Mouse (Mus musculus) G1E (cell line): ENCODE data around the gene Vkorc1. TPM values are rescaled to one million over a fixed set of nuclear protein-coding genes. Genes with fewer than 3 reads are reported as not detected.

Source experiments
- ATAC-seq: 2 replicates; pipeline ENCODE4 v1.8.0; 2016; ENCODE audit warnings: mild to moderate bottlenecking; ENCODE audit not compliant: insufficient number of reproducible peaks, poor library complexity, low FRiP score, severe bottlenecking; ENCODE audit errors: extremely low read depth
- DNase-seq: peaks from one replicate; pipeline ENCODE4 v3.0.0; 2012; ENCODE audit warnings: low spot score
- H3K27me3 ChIP-seq: 2 replicates; pipeline ENCODE4 v1.6.1; 2012; ENCODE audit warnings: mild to moderate bottlenecking, low read length, inconsistent platforms; ENCODE audit not compliant: insufficient read depth
- H3K36me3 ChIP-seq: replicated peaks from 2 replicates; pipeline ENCODE3; 2012; ENCODE audit warnings: mild to moderate bottlenecking, inconsistent platforms
- H3K4me1 ChIP-seq: 2 replicates; pipeline ENCODE4 v1.6.1; 2012; ENCODE audit warnings: low read depth, low read length, inconsistent platforms, mixed read lengths; ENCODE audit not compliant: insufficient read depth
- H3K4me3 ChIP-seq: 2 replicates; pipeline ENCODE4 v1.5.1; 2012; ENCODE audit warnings: low read depth, mild to moderate bottlenecking, inconsistent platforms, low read length, moderate library complexity, mixed read lengths
- H3K9me3 ChIP-seq: replicated peaks from 2 replicates; pipeline ENCODE4 v1.6.1; 2012; ENCODE audit warnings: inconsistent platforms
- CTCF ChIP-seq: IDR thresholded peaks from 2 replicates; pipeline ENCODE4 v1.5.1; 2012; ENCODE audit warnings: low read depth, low read length, inconsistent platforms, mixed read lengths
- GATA1 ChIP-seq: IDR thresholded peaks from 2 replicates; pipeline ENCODE4 v1.6.1; 2012; ENCODE audit warnings: borderline replicate concordance, low read length, inconsistent platforms, mixed read lengths
- GATA2 ChIP-seq: IDR thresholded peaks from 2 replicates; pipeline ENCODE4 v1.6.1; 2012; ENCODE audit warnings: low read depth, low read length, inconsistent platforms, borderline replicate concordance
- POLR2AphosphoS5 ChIP-seq: IDR thresholded peaks from 2 replicates; pipeline ENCODE4 v1.6.1; 2012; ENCODE audit warnings: low read depth, low read length, inconsistent platforms; ENCODE audit not compliant: insufficient replicate concordance
- TAL1 ChIP-seq: conservative IDR thresholded peaks from 2 replicates; pipeline ENCODE4 v1.6.1; 2012; ENCODE audit warnings: low read depth, low read length, inconsistent platforms, mixed read lengths
- polyA plus RNA-seq: library from polyadenylated mRNA; stranded (reverse); fragments of >175 nt; gene quantifications from 2 replicates; pipeline ENCODE4 v1.2.3, GENCODE M21; 2012
- total RNA-seq, 2 experiments: library from RNA; stranded (forward) in 1 of 2; stranded (reverse) in 1 of 2; fragments of 200-1000 nt in 1 of 2; fragments of >200 nt in 1 of 2; fragmentation: Nextera tagmentation in 1 of 2; gene quantifications; 2 replicates each; pipeline ENCODE4 v1.2.3; 2014 to 2017

Vkorc1 gene
- total and polyA plus RNA-seq, 3 experiments, result 11.0 to 68.8 (median 12.6) TPM

- Histone ChIP-seq H3K4me1 (peaks cover 15% of the 10 kb centered on the region), H3K9me3 (no peaks in the 10 kb centered on the region), H3K36me3 (peaks cover 54% of the 10 kb centered on the region), H3K4me3 (no peak overlapping the region), H3K27me3 (peaks cover 8% of the 10 kb centered on the region)
- ATAC-seq (no peak), DNase-seq (no peak)
- TF ChIP-seq CTCF (no peak), GATA1 (no peak), POLR2AphosphoS5 (no peak), GATA2 (no peak), TAL1 (no peak)
Measured at GRCm38 (mm10) chr7:127927726-127928125, 32.3 kb upstream of the Vkorc1 start.

- ATAC-seq (no peak), DNase-seq (no peak)
- Histone ChIP-seq H3K4me3 (no peak overlapping the region), H3K36me3 (peaks cover 63% of the 10 kb centered on the region), H3K9me3 (no peaks in the 10 kb centered on the region), H3K27me3 (peaks cover 8% of the 10 kb centered on the region), H3K4me1 (peaks cover 20% of the 10 kb centered on the region)
- TF ChIP-seq POLR2AphosphoS5, result no peak
- TF ChIP-seq GATA1, result no peak
- no peak for TF ChIP-seq GATA2
- no peak for TF ChIP-seq CTCF
- no peak for TF ChIP-seq TAL1
Measured at GRCm38 (mm10) chr7:127926846-127927245, 31.4 kb upstream of the Vkorc1 start.

- Histone ChIP-seq H3K27me3 (peaks cover 8% of the 10 kb centered on the region), H3K9me3 (no peaks in the 10 kb centered on the region), H3K4me1 (peaks cover 23% of the 10 kb centered on the region), H3K36me3 (peaks cover 68% of the 10 kb centered on the region), H3K4me3 (no peak overlapping the region)
- ATAC-seq, result no peak
- DNase-seq, result no peak
- TF ChIP-seq POLR2AphosphoS5 (no peak), CTCF (no peak), GATA1 (no peak), TAL1 (no peak), GATA2 (no peak)
Measured at GRCm38 (mm10) chr7:127926066-127926465, 30.6 kb upstream of the Vkorc1 start.

DNA sequence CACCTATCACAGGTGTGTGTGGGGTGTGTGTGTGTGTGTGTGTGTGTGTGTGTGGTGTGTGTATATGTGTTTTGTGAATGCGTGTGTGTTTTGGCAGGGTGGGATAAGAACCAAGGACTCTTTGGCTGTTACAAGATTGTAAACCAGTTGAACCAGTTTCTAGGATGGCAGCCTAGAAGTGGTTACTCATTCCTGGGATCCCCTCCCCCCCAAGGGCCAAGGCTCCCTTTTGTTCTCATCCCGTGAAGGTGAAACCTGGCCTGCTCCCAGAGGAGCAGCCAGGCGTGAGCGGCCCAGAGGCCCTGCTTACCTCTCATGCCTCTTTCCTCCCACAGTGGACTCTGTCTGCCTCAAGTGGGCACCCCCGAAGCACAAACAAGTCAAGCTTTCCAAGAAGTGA is 29.8 kb upstream of the Vkorc1 start:
- Histone ChIP-seq H3K36me3 (peaks cover 76% of the 10 kb centered on the region), H3K4me1 (peaks cover 22% of the 10 kb centered on the region), H3K27me3 (peaks cover 8% of the 10 kb centered on the region), H3K4me3 (no peak overlapping the region), H3K9me3 (no peaks in the 10 kb centered on the region)
- DNase-seq (no peak), ATAC-seq (no peak)
- no peak for TF ChIP-seq CTCF
- no peak for TF ChIP-seq GATA1
- TF ChIP-seq TAL1, result no peak
- no peak for TF ChIP-seq GATA2
- no peak for TF ChIP-seq POLR2AphosphoS5

GRCm38 (mm10) chr7:127923714-127924113 is 28.3 kb upstream of the Vkorc1 start:
- Histone ChIP-seq H3K9me3 (no peaks in the 10 kb centered on the region), H3K36me3 (peaks cover 91% of the 10 kb centered on the region), H3K4me1 (peaks cover 16% of the 10 kb centered on the region), H3K27me3 (no peaks in the 10 kb centered on the region), H3K4me3 (no peak overlapping the region)
- ATAC-seq (no peak), DNase-seq (no peak)
- TF ChIP-seq TAL1 (no peak), POLR2AphosphoS5 (no peak), GATA1 (no peak), CTCF (no peak), GATA2 (no peak)

DNA sequence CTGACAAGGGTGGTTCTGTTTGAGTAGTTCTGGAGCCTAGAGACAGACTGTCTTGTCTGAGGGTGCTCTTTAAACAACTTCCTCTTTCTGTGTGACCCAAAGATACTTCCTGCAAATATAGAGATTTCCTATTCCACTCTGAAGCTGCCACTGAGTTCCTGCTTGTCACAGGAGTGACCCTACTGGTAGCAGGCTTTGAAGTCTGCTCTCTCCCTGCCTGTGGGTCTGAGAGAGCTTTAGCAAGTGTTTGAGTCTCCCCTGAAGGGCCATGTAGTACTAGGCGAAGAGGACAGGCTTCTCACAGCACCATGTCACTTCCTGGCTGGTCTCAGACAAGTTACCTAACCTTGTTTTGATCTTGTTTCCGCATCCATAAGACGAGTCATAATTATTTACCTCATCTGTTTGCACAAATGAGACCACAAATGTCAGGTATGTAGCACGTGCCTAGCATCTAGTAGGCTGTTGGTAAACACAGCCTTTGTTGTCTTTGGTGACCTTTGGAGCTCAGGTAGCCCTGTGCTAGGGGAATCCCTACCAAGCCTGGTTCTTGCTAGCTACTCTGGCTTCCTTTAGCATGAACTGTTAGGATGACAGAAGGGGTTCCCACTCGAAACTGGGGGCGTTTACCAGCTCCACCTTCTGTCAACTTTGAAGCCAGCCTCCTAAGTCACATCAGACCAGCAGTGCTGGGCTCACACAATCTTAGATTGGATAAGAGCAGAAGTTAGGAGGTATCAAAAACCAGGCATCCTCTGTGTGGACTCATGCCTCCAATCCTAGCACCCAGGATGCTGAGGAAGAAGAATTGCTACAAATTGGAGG is 27.2 kb upstream of the Vkorc1 start:
- no peaks in the 10 kb centered on the region for H3K27me3 ChIP-seq
- TF ChIP-seq CTCF (no peak), GATA2 (no peak), TAL1 (no peak), POLR2AphosphoS5 (no peak), GATA1 (no peak)
- DNase-seq (no peak), ATAC-seq (peak; percentile 34)
- no peak overlapping the region for H3K4me3 ChIP-seq
- H3K36me3 ChIP-seq, result peaks cover 96% of the 10 kb centered on the region
- H3K9me3 ChIP-seq, result no peaks in the 10 kb centered on the region
- peaks cover 16% of the 10 kb centered on the region for H3K4me1 ChIP-seq

DNA sequence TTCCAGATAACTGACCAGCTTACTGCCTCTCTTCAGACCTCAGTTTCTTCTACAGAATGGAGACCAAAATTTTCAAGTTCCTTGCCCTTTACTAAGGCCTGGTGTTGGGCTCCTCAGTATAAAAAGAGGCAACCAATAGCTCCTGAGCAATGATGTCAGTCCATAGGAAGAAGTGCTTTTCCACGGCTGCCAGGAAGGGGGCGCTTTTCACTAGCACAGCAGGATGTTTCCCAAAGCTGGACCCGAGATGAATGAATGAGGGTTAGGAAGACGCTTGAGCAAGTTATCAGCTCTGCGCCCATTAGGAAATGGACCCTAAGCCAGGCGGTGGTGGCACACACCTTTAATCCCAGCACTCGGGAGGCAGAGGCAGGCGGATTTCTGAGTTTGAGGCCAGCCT is 26.1 kb upstream of the Vkorc1 start:
- Histone ChIP-seq H3K27me3 (no peaks in the 10 kb centered on the region), H3K36me3 (peaks cover 95% of the 10 kb centered on the region), H3K4me3 (no peak overlapping the region), H3K4me1 (peaks cover 19% of the 10 kb centered on the region), H3K9me3 (no peaks in the 10 kb centered on the region)
- TF ChIP-seq GATA2 (no peak), CTCF (peak; percentile 5; the same call in 1 of the 2 replicates)
- ATAC-seq, result no peak
- no peak for DNase-seq
